Mouse (Mus musculus): ENCODE results near the gene Olfr1499. TPM values are rescaled to one million over a fixed set of nuclear protein-coding genes. Genes with fewer than 3 reads are reported as not detected.

Olfr1499 gene
- not detected in 2 replicates for polyA plus RNA-seq (2012; rRNA removed; ENCODE audit: low replicate concordance)

DNA sequence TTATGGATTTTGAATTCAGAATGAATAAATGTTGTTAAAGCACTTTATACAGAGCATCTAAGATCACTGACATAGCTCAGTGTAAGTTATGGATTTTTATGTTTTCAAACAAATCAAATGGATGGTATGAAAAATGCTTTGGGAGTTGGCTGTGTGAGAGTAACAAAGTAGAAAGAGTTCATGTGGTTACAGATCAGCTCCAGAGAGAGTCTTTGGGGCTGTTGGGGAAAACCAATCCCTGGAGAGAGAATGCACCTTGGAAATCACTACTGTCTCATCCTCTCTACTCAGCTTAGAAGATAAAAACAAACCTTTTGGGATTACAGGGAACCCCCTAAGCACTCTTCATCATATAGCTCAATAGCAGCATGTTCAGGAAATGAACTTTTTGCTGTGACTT is at the start of gene Olfr1499:
Olfr1499 (minus strand) TSS at position 101 of the 400 bp plus-strand sequence.

DNA sequence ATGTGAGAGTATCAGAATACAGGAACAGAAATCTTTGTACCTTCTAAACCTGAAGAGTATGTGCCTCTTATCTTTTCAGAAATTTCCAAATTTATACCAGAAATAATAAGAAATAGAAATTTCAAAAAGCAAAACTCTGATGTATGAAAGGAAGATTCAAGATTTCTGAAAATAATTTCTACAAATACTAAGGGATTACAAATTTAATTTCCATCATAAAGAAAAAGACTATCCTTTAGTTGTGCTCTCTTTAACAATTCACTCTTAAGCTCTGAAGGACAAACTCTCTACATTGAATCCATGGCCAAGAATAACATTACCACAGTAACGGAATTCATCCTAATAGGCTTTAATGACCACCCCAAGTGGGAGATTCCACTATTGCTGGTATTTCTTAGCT is 42.2 kb upstream of the Olfr1499 start, which contains the start of gene Olfr1502:
Olfr1502 (plus strand) TSS at position 301 of the 400 bp plus-strand sequence.

DNA sequence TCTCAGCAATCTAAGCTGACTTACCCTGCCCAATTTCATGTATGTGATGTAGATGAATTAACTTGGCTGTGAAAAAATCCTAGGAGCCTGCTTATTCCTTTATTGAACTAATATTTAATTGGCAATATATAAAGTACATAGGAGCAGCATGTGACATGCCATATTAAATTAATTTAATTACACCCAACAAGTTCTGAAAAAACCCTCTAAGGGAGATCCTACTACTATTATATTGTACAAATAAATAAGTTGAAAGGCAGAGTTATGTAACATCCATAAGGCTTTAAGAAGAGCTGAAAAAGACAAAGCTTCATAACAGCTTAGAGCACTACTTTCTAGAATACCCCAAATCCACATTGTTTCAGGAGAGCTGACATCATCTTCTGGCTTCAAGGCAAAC is 31.3 kb upstream of the Olfr1499 start, which contains the start of gene Olfr1501:
Olfr1501 (minus strand) TSS at position 101 of the 400 bp plus-strand sequence.

DNA sequence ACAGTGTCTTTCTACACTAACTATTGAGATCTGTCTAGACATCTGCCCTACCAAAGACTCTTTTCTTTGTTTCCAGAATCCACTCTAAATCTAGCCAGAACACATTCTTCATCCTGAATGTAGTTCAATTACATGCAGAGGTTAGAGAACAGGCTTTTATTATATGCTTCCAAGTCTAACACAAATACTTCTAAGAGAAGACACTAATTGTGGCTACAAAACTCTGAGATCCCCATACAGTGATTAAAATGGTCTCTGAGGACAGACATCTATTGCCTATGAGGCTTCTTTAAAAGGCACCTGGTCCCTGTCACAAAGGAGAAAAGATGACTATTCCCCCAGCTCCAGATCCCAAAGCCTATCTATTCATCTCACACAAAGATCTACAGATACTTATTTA is 11.1 kb upstream of the Olfr1499 start, which contains the start of gene Olfr1500:
Olfr1500 (minus strand) TSS at position 101 of the 400 bp plus-strand sequence.

DNA sequence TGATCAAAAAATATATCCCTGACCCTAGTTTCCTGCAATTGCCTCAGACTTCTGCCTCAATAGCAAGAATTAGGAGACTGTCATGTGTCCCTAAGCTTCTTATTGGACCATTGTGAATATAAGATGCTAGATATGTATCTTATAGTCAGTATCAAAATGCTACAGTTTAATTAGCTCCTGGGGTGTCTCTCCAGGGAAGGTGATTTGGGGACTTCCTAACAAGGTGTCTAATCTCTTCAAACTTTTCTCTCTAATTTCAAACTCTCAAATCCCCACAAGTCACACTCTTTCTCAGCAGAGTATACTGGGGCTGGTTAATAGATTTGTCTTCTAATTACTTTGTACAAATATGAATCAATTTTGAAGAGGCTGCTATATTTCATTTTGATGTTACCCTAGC is 21.1 kb downstream of the Olfr1499 start, which contains the start of gene Olfr1497:
Olfr1497 (minus strand) TSS at position 101 of the 400 bp plus-strand sequence.

DNA sequence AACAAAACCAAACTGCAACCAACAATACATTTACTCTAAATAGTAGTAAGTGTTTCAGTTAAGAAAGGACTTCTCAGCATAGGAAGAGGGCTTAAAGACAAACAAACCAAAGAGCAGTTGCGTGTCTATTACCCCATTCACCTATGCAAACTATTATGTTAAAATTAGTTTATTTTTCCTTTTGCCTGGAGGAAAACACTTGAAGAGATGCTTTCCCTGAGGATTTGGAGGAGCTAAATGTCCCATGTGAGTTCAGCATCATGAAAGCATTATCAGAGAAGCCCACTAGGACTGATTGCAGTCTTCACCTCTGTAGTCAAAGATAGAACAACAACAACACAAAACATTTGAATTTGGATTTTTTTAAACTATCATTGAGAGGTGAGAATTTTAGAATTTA is 41.7 kb downstream of the Olfr1499 start, which contains the start of gene Olfr1496:
Olfr1496 (plus strand) TSS at position 301 of the 400 bp plus-strand sequence.

DNA sequence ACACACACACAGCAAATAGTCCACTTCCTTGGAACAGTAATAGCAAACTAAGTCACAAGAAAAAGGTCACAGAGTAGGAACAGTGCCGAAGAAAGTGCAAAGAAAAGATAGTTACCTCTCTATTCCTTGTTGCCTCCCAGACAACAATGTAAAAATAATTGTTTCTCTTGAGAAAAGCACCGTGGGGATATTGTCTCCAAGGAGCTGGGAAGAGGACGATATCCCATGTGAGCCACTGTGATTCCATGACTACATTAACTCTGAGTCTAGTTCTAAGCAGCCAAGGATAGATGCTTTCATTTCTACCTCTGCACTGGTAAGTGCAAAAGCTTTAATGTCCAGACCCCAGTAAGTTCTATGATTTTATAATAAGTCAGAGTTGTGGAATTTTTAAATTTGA is 54.9 kb downstream of the Olfr1499 start, which contains the start of gene Olfr1495:
Olfr1495 (plus strand) TSS at position 301 of the 400 bp plus-strand sequence.

Other genes with a start within 250 kb of the Olfr1499 start
- gene Olfr1484, start 235.9 kb downstream of the Olfr1499 start, polyA plus RNA-seq (2012; rRNA removed; ENCODE audit: low replicate concordance): not detected in 2 replicates
- gene Olfr1487, start 202.1 kb downstream of the Olfr1499 start, polyA plus RNA-seq (2012; rRNA removed; ENCODE audit: low replicate concordance): not detected in 2 replicates
- not detected in 2 replicates for gene Olfr1489, start 187.8 kb downstream of the Olfr1499 start, polyA plus RNA-seq (2012; rRNA removed; ENCODE audit: low replicate concordance)
- gene Olfr1490, start 168.4 kb downstream of the Olfr1499 start, polyA plus RNA-seq (2012; rRNA removed; ENCODE audit: low replicate concordance): not detected in 2 replicates
- not detected in 2 replicates for gene Olfr1491, start 122.2 kb downstream of the Olfr1499 start, polyA plus RNA-seq (2012; rRNA removed; ENCODE audit: low replicate concordance)
- gene Olfr1493-ps1, start 96.2 kb downstream of the Olfr1499 start, polyA plus RNA-seq (2012; rRNA removed; ENCODE audit: low replicate concordance): not detected in 2 replicates
- not detected in 2 replicates for gene Olfr1494, start 79.7 kb downstream of the Olfr1499 start, polyA plus RNA-seq (2012; rRNA removed; ENCODE audit: low replicate concordance)
- not detected in 2 replicates for gene Olfr1495, start 54.8 kb downstream of the Olfr1499 start, polyA plus RNA-seq (2012; rRNA removed; ENCODE audit: low replicate concordance)
- not detected in 2 replicates for gene Olfr1496, start 41.6 kb downstream of the Olfr1499 start, polyA plus RNA-seq (2012; rRNA removed; ENCODE audit: low replicate concordance)
- not detected in 2 replicates for gene Olfr1497, start 21.2 kb downstream of the Olfr1499 start, polyA plus RNA-seq (2012; rRNA removed; ENCODE audit: low replicate concordance)
- not detected in 2 replicates for gene Olfr1500, start 11.0 kb upstream of the Olfr1499 start, polyA plus RNA-seq (2012; rRNA removed; ENCODE audit: low replicate concordance)
- not detected in 2 replicates for gene Olfr1501, start 31.2 kb upstream of the Olfr1499 start, polyA plus RNA-seq (2012; rRNA removed; ENCODE audit: low replicate concordance)
- gene Olfr1502, start 42.3 kb upstream of the Olfr1499 start, polyA plus RNA-seq (2012; rRNA removed; ENCODE audit: low replicate concordance): not detected in 2 replicates
- not detected in 2 replicates for gene Olfr1504, start 78.5 kb upstream of the Olfr1499 start, polyA plus RNA-seq (2012; rRNA removed; ENCODE audit: low replicate concordance)
- gene Olfr1505, start 94.1 kb upstream of the Olfr1499 start, polyA plus RNA-seq (2012; rRNA removed; ENCODE audit: low replicate concordance): not detected in 2 replicates